Mouse (Mus musculus): ENCODE results near the gene Psap.

Gene Psap

GRCm38 (mm10) chr10:60290026-60290738 is 12.8 kb downstream of the Psap start:
- DNase-seq: no peak

GRCm38 (mm10) chr10:60290739-60291110 is 13.3 kb downstream of the Psap start:
- DNase-seq: no peak

- DNase-seq: no peak
Measured at GRCm38 (mm10) chr10:60292209-60292608, 14.8 kb downstream of the Psap start.

- peak; percentile 31 for DNase-seq
Measured at GRCm38 (mm10) chr10:60294621-60295020, 17.2 kb downstream of the Psap start.

- DNase-seq: no peak
Measured at GRCm38 (mm10) chr10:60295356-60295755, 17.9 kb downstream of the Psap start.

GRCm38 (mm10) chr10:60296027-60296426 is 18.6 kb downstream of the Psap start:
- no peak for DNase-seq

- DNase-seq: no peak
Measured at GRCm38 (mm10) chr10:60299636-60300035, 22.2 kb downstream of the Psap start.

GRCm38 (mm10) chr10:60303419-60303818 is 26.0 kb downstream of the Psap start:
- no peak for DNase-seq

- DNase-seq: peak; percentile 84
Measured at GRCm38 (mm10) chr10:60304854-60305628, 27.6 kb downstream of the Psap start.

- no peak for DNase-seq
Measured at GRCm38 (mm10) chr10:60310629-60311028, 33.2 kb downstream of the Psap start.

- DNase-seq: no peak
Measured at GRCm38 (mm10) chr10:60313606-60314005, 36.2 kb downstream of the Psap start.

GRCm38 (mm10) chr10:60316166-60316565 is 38.7 kb downstream of the Psap start:
- DNase-seq: no peak

- DNase-seq: no peak
Measured at GRCm38 (mm10) chr10:60328963-60329650, 51.7 kb downstream of the Psap start.

- no peak for DNase-seq
Measured at GRCm38 (mm10) chr10:60334583-60334982, 57.2 kb downstream of the Psap start.

- DNase-seq: no peak
Measured at GRCm38 (mm10) chr10:60335021-60335420, 57.6 kb downstream of the Psap start.

- no peak for DNase-seq
Measured at GRCm38 (mm10) chr10:60341528-60341927, 64.1 kb downstream of the Psap start.

- no peak for DNase-seq
Measured at GRCm38 (mm10) chr10:60344111-60344510, 66.7 kb downstream of the Psap start.

GRCm38 (mm10) chr10:60346056-60346455 is 68.6 kb downstream of the Psap start:
- DNase-seq: no peak

- DNase-seq: peak; percentile 86
Measured at GRCm38 (mm10) chr10:60346701-60347405, 69.4 kb downstream of the Psap start, which contains the start of gene Vsir. TSS of gene Vsir (plus strand) at chr10:60346851.

GRCm38 (mm10) chr10:60347768-60348610 is 70.6 kb downstream of the Psap start:
- DNase-seq: no peak

- peak; percentile 47 for DNase-seq
Measured at GRCm38 (mm10) chr10:60349056-60349455, 71.6 kb downstream of the Psap start.

GRCm38 (mm10) chr10:60349644-60350043 is 72.2 kb downstream of the Psap start:
- DNase-seq: no peak

All from kidney, postnatal 10 days (tissue).